Comparison of ENCODE assay signal across 30 mouse cellular contexts in the genomic region with DNA sequence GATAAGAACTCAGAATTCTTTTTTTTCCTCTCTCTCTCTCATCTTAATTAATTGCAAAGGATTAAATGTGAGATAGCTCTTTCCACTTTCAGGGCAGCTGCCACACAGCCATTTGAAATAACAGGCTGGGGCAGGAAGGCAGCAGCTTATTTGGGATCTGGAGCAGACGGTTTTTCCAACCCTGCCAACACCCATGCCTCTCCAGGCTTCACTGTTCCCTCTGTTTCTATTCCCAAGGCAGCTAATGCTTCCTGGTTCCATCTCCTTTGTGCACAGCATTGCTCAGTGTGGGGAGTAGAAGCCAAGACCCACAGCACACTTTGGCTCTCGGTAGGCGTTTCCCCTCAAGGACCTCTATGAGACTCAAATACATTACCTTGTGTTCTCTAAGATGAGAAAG.
DNase-seq lines count a peak whose midpoint lies in the region; ATAC-seq and TF ChIP-seq lines count a peak whose summit lies in the region.
"Had no signal": no experiment of that assay in that cellular context is flagged by ENCODE, and none has a peak within 500 bp of the region (broad histone marks: within the 10 kb centered on the region; RNA-seq: fewer than 3 reads in every experiment).

No protein-coding gene starts in this region.

- no peak overlapping the region for H3K4me2 ChIP-seq in forebrain, embryonic 15.5 days (replicated peaks)
- H3K4me2 ChIP-seq in forebrain, embryonic 12.5 days: no peak overlapping the region
- H3K4me2 ChIP-seq in stomach, embryonic 15.5 days: no peak overlapping the region
- H3K4me2 ChIP-seq in stomach, postnatal 0 days (replicated peaks; ENCODE audit: low read depth): no peak overlapping the region
- H3K4me2 ChIP-seq: embryonic facial prominence, embryonic 13.5 days; heart, embryonic 12.5 days; heart, embryonic 15.5 days; hindbrain, embryonic 14.5 days had no signal

- peak overlapping the region; percentile 32 for H3K27ac ChIP-seq in forebrain, embryonic 15.5 days (replicated peaks)
- H3K27ac ChIP-seq in forebrain, embryonic 12.5 days: no peak overlapping the region
- 0 out of 2 replicates have a peak overlapping the region, but pooled peaks have one; percentile 0 for H3K27ac ChIP-seq in stomach, embryonic 15.5 days
- H3K27ac ChIP-seq in stomach, postnatal 0 days (replicated peaks): no peak overlapping the region
- H3K27ac ChIP-seq: embryonic facial prominence, embryonic 10.5 days; embryonic facial prominence, embryonic 13.5 days; gastrocnemius, adult 2 months; heart, embryonic 15.5 days; hindbrain, embryonic 14.5 days; hindbrain, postnatal 0 days had no signal

- no peak for TF ChIP-seq CTCF in stomach, postnatal 0 days (IDR thresholded peaks at IDR 0.05; ENCODE audit: low read depth)

- H3K4me1 ChIP-seq in forebrain, embryonic 15.5 days: 0 out of 2 replicates have a peak, but pooled peaks cover 9% of the 10 kb centered on the region
- no peaks in the 10 kb centered on the region for H3K4me1 ChIP-seq in forebrain, embryonic 12.5 days
- H3K4me1 ChIP-seq in stomach, embryonic 15.5 days: no peaks in the 10 kb centered on the region
- no peaks in the 10 kb centered on the region for H3K4me1 ChIP-seq in stomach, postnatal 0 days (replicated peaks; ENCODE audit: control insufficient read depth, insufficient read depth)
- H3K4me1 ChIP-seq: embryonic facial prominence, embryonic 10.5 days; embryonic facial prominence, embryonic 13.5 days; heart, embryonic 15.5 days had no signal

- no peaks in the 10 kb centered on the region for H3K9me3 ChIP-seq in forebrain, embryonic 15.5 days
- no peaks in the 10 kb centered on the region for H3K9me3 ChIP-seq in forebrain, embryonic 12.5 days
- no peaks in the 10 kb centered on the region for H3K9me3 ChIP-seq in stomach, embryonic 15.5 days
- no peaks in the 10 kb centered on the region for H3K9me3 ChIP-seq in stomach, postnatal 0 days (ENCODE audit: control insufficient read depth, low read length)
- H3K9me3 ChIP-seq: embryonic facial prominence, embryonic 13.5 days; G1E; heart, embryonic 15.5 days had no signal

- no peak for ATAC-seq in forebrain, embryonic 15.5 days (replicated peaks)
- ATAC-seq in forebrain, embryonic 12.5 days (ENCODE audit: low FRiP score): no peak
- ATAC-seq in stomach, embryonic 15.5 days (ENCODE audit: insufficient read depth, low FRiP score, low read depth): no peak
- ATAC-seq in stomach, postnatal 0 days (ENCODE audit: low FRiP score, low TSS enrichment): no peak
- ATAC-seq: hindbrain, postnatal 0 days; inflammation-experienced regulatory T-cells, adult 6 months; Patski had no signal

- peak; percentile 86 for DNase-seq in heart, adult 11 months
- DNase-seq in heart, postnatal 36 days: no peak
- no peak for DNase-seq in stomach, postnatal 0 days (ENCODE audit: low spot score)
- DNase-seq: adrenal gland, postnatal 10 days; adrenal gland, postnatal 36 days; B cell, adult 2 months; cerebellum, adult 11-12 months; cerebellum, adult 8-10 months; cerebellum, postnatal 10 days; cerebellum, postnatal 36 days; embryo, embryonic 11 days; gastrocnemius, adult 2 months; gastrocnemius, postnatal 14 days; heart, postnatal 10 days; heart, postnatal 4 days; kidney, adult 18-20 months had no signal

- H3K9ac ChIP-seq in forebrain, embryonic 15.5 days (replicated peaks): no peak overlapping the region
- H3K9ac ChIP-seq in forebrain, embryonic 12.5 days: no peak overlapping the region
- H3K9ac ChIP-seq in stomach, embryonic 15.5 days: no peak overlapping the region
- no peak overlapping the region for H3K9ac ChIP-seq in stomach, postnatal 0 days (ENCODE audit: low read length)
- H3K9ac ChIP-seq: embryonic facial prominence, embryonic 13.5 days; heart, embryonic 12.5 days; heart, embryonic 15.5 days; hindbrain, embryonic 14.5 days had no signal

- WGBS in forebrain, embryonic 15.5 days: 69% methylated on average over 3 of the region's 3 CpGs
- WGBS in forebrain, embryonic 12.5 days: 90% methylated on average over 3 of the region's 3 CpGs
- 85% methylated on average over 3 of the region's 3 CpGs for WGBS in stomach, embryonic 15.5 days
- WGBS in stomach, postnatal 0 days: 74% methylated on average over 3 of the region's 3 CpGs

- TF ChIP-seq EP300 in stomach, postnatal 0 days (optimal IDR thresholded peaks at IDR 0.05): no peak

- H3K4me3 ChIP-seq in forebrain, embryonic 15.5 days: no peak overlapping the region
- H3K4me3 ChIP-seq in forebrain, embryonic 12.5 days (replicated peaks): no peak overlapping the region
- no peak overlapping the region for H3K4me3 ChIP-seq in stomach, embryonic 15.5 days (replicated peaks)
- no peak overlapping the region for H3K4me3 ChIP-seq in stomach, postnatal 0 days (ENCODE audit: low read depth, low read length)
- H3K4me3 ChIP-seq: embryonic facial prominence, embryonic 10.5 days; embryonic facial prominence, embryonic 13.5 days; erythroblast, embryonic 14.5 days; gastrocnemius, adult 2 months; heart, embryonic 12.5 days; heart, embryonic 15.5 days had no signal

- H3K36me3 ChIP-seq in forebrain, embryonic 15.5 days: no peaks in the 10 kb centered on the region
- H3K36me3 ChIP-seq in forebrain, embryonic 12.5 days (replicated peaks): no peaks in the 10 kb centered on the region
- no peaks in the 10 kb centered on the region for H3K36me3 ChIP-seq in stomach, embryonic 15.5 days
- no peaks in the 10 kb centered on the region for H3K36me3 ChIP-seq in stomach, postnatal 0 days (ENCODE audit: control insufficient read depth, insufficient read depth, low read length)
- H3K36me3 ChIP-seq: embryonic facial prominence, embryonic 10.5 days; embryonic facial prominence, embryonic 13.5 days; G1E; heart, embryonic 12.5 days; heart, embryonic 15.5 days had no signal

- H3K27me3 ChIP-seq in forebrain, embryonic 15.5 days: no peaks in the 10 kb centered on the region
- no peaks in the 10 kb centered on the region for H3K27me3 ChIP-seq in forebrain, embryonic 12.5 days
- no peaks in the 10 kb centered on the region for H3K27me3 ChIP-seq in stomach, embryonic 15.5 days (replicated peaks)
- H3K27me3 ChIP-seq in stomach, postnatal 0 days (ENCODE audit: control insufficient read depth, insufficient read depth, low read length): no peaks in the 10 kb centered on the region
- H3K27me3 ChIP-seq: CH12.LX; embryonic facial prominence, embryonic 13.5 days; heart, embryonic 12.5 days; heart, embryonic 15.5 days; Patski had no signal

- intact Hi-C loops in heart, postnatal 36 days (cut with DNase I): no loop called here

Comparison
In these comparisons a context has a peak if more than half of its experiments do, and no peak if none do; other contexts are left out.
1. H3K27ac ChIP-seq: peak in forebrain, embryonic 15.5 days (single experiment) and stomach, embryonic 15.5 days (single experiment); none in forebrain, embryonic 12.5 days (single experiment) and stomach, postnatal 0 days (single experiment).